Mouse (Mus musculus): Measurements from ENCODE around the gene Kcnk3.

GRCm38 (mm10) chr5:30580725-30581124 is 7.2 kb upstream of the Kcnk3 start:
- TF ChIP-seq GATA1 (IDR thresholded peaks at IDR 0.05; ENCODE audit: borderline replicate concordance, low read length) (no peak), FLI1 (IDR thresholded peaks at IDR 0.05; ENCODE audit: low read length) (no peak)

Data from megakaryocyte, embryonic 14.5 days (primary cell).